Mouse (Mus musculus): Measurements from ENCODE around the gene Thsd4.

DNA sequence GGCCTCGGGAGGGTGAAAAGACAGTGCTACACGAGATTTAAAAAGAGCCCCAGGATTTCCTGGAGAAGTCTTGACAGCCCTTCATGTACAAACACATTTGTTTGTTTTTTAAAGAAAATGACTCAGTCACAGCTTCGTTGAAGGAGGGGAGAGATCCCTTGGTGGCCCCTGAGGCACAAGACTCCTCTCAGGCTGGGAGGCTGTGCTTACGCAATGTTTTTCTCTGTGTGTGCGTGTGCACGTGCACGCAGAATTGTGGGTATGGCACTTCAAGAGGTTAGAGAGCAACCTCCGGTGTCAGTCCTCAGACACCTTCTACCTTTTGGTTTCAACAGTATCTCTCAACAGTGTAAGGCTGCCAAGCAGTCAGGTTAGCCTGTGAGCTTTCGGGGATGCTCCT, 153.3 kb downstream of the Thsd4 start:
- TF ChIP-seq CTCF (IDR thresholded peaks at IDR 0.05; ENCODE audit: control insufficient read depth, insufficient read depth, low read length) (no peak), POLR2A (IDR thresholded peaks at IDR 0.05; ENCODE audit: borderline replicate concordance, control insufficient read depth, low read depth, low read length) (no peak)
